Mouse (Mus musculus) megakaryocyte progenitor cell, adult 5-6 weeks (primary cell): Measurements from ENCODE around the gene Crybb3. TPM values are rescaled to one million over a fixed set of nuclear protein-coding genes. Genes with fewer than 3 reads are reported as not detected.

Experiments
- ATAC-seq: replicated peaks from 2 replicates; pipeline ENCODE4 v1.8.0; 2016; ENCODE audit warnings: mild to moderate bottlenecking, moderate TSS enrichment, inconsistent platforms; ENCODE audit not compliant: poor library complexity
- total RNA-seq, 2 experiments: library from RNA; stranded (forward) in 1 of 2; stranded (reverse) in 1 of 2; fragments of 157-497, 149-512 nt in 1 of 2; fragments of 200-1000 nt in 1 of 2; gene quantifications; 2 replicates each; pipeline versions ENCODE4 v1.2.3 to v1.2.4; 2015 to 2017

The Crybb3 gene
- total RNA-seq, 2 experiments from 2014 or later: not detected

GRCm38 (mm10) chr5:113105035-113105434 is 23.7 kb upstream of the Crybb3 start:
- ATAC-seq: no peak

GRCm38 (mm10) chr5:113102455-113102854 is 21.1 kb upstream of the Crybb3 start:
- no peak for ATAC-seq

- no peak for ATAC-seq
These were observed 20.1 kb upstream of the Crybb3 start for GRCm38 (mm10) chr5:113101457-113101856.

GRCm38 (mm10) chr5:113100422-113100821 is 19.0 kb upstream of the Crybb3 start:
- ATAC-seq: no peak

GRCm38 (mm10) chr5:113099546-113099945 is 18.2 kb upstream of the Crybb3 start:
- ATAC-seq: peak; percentile 99

GRCm38 (mm10) chr5:113097551-113097950 is 16.2 kb upstream of the Crybb3 start:
- no peak for ATAC-seq

GRCm38 (mm10) chr5:113095456-113095855 is 14.1 kb upstream of the Crybb3 start:
- no peak for ATAC-seq

GRCm38 (mm10) chr5:113092406-113092805 is 11.0 kb upstream of the Crybb3 start:
- ATAC-seq: no peak

- ATAC-seq: peak; percentile 90
These were observed 9.8 kb upstream of the Crybb3 start for GRCm38 (mm10) chr5:113091162-113091561.

GRCm38 (mm10) chr5:113090750-113091149 is 9.4 kb upstream of the Crybb3 start:
- ATAC-seq: no peak

- no peak for ATAC-seq
These were observed 8.8 kb upstream of the Crybb3 start for GRCm38 (mm10) chr5:113090077-113090690.

GRCm38 (mm10) chr5:113087465-113087864 is 6.1 kb upstream of the Crybb3 start:
- ATAC-seq: no peak

- no peak for ATAC-seq
These were observed 5.6 kb upstream of the Crybb3 start for GRCm38 (mm10) chr5:113086990-113087389.

- ATAC-seq: no peak
These were observed 5.1 kb upstream of the Crybb3 start for GRCm38 (mm10) chr5:113086439-113086838.

GRCm38 (mm10) chr5:113085931-113086330 is 4.5 kb upstream of the Crybb3 start:
- no peak for ATAC-seq

GRCm38 (mm10) chr5:113084309-113084708 is 2.9 kb upstream of the Crybb3 start:
- no peak for ATAC-seq

- ATAC-seq: no peak
These were observed 1.2 kb upstream of the Crybb3 start for GRCm38 (mm10) chr5:113082356-113083168.

GRCm38 (mm10) chr5:113081020-113081419 is 364 bp downstream of the Crybb3 start:
- no peak for ATAC-seq

GRCm38 (mm10) chr5:113079783-113080182 is 1.6 kb downstream of the Crybb3 start:
- peak; percentile 73 for ATAC-seq

- ATAC-seq: peak; percentile 59
These were observed 2.7 kb downstream of the Crybb3 start for GRCm38 (mm10) chr5:113078686-113079085.

- no peak for ATAC-seq
These were observed 11.4 kb downstream of the Crybb3 start, which contains the start of gene Crybb2 for GRCm38 (mm10) chr5:113070017-113070416. Gene Crybb2 (minus strand): TSS chr5:113070117.

- ATAC-seq: peak; percentile 98
These were observed 27.1 kb downstream of the Crybb3 start for GRCm38 (mm10) chr5:113054308-113054707.
